Mouse (Mus musculus) liver, embryonic 14.5 days (tissue): ENCODE measurements around the gene Lrrc8d. TPM values are rescaled to one million over a fixed set of nuclear protein-coding genes. Genes with fewer than 3 reads are reported as not detected.

ENCODE experiments used
- ATAC-seq: fragments of 200-750 bp; cut with Nextera tagmentation; 2 replicates; pipeline ENCODE4 v1.8.0; 2017; ENCODE audit warnings: moderate number of reproducible peaks, mild to moderate bottlenecking, moderate library complexity; ENCODE audit not compliant: insufficient read depth
- DNase-seq, 3 experiments: peaks; one replicate each; pipeline ENCODE4 v3.0.0-alpha.2; 2012 to 2013; ENCODE audit warnings: low read depth in 3 of 3, low spot score in 3 of 3
- H3K27ac ChIP-seq: fragments of 300-500 bp; sonication (generic); 2 replicates; pipeline ENCODE4 v1.5.1; 2014; ENCODE audit warnings: moderate library complexity, mild to moderate bottlenecking, control low read depth, inconsistent platforms
- H3K27me3 ChIP-seq: fragments of 300-500 bp; sonication (generic); 2 replicates; pipeline ENCODE4 v1.6.1; 2014; ENCODE audit warnings: mild to moderate bottlenecking, low read length, moderate library complexity; ENCODE audit not compliant: control insufficient read depth, insufficient read depth
- H3K36me3 ChIP-seq: fragments of 300-500 bp; sonication (generic); replicated peaks from 2 replicates; pipeline ENCODE4 v1.6.1; 2014; ENCODE audit warnings: low read depth; ENCODE audit not compliant: control insufficient read depth, insufficient read depth
- H3K4me1 ChIP-seq, 2 experiments: fragments of 200-500 bp in 1 of 2; fragments of 300-500 bp in 1 of 2; sonication (generic) in 1 of 2; replicated peaks; 2 replicates each; pipeline ENCODE4 v1.6.1; 2012 to 2014; ENCODE audit warnings: antibody characterized with exemption in 1 of 2, inconsistent platforms in 1 of 2, low read length in 1 of 2; ENCODE audit not compliant: control insufficient read depth in 2 of 2, insufficient read depth in 2 of 2
- H3K4me2 ChIP-seq: fragments of 300-500 bp; sonication (generic); 2 replicates; pipeline ENCODE4 v1.6.1; 2014; ENCODE audit warnings: low read depth, mild to moderate bottlenecking, control low read depth, moderate library complexity
- H3K4me3 ChIP-seq, 2 experiments: fragments of 200-500 bp in 1 of 2; fragments of 300-500 bp in 1 of 2; sonication (generic) in 1 of 2; 2 replicates each; pipeline ENCODE4 v1.5.1; 2012 to 2014; ENCODE audit warnings: low read depth in 2 of 2, low read length in 2 of 2, mild to moderate bottlenecking in 2 of 2, control low read depth in 1 of 2, inconsistent platforms in 1 of 2, moderate library complexity in 1 of 2; ENCODE audit not compliant: insufficient read depth in 1 of 2
- H3K9ac ChIP-seq: fragments of 300-500 bp; sonication (generic); replicated peaks from 2 replicates; pipeline ENCODE4 v1.6.1; 2014; ENCODE audit warnings: mild to moderate bottlenecking, control low read depth, moderate library complexity
- H3K9me3 ChIP-seq: fragments of 300-500 bp; sonication (generic); 2 replicates; pipeline ENCODE4 v1.6.1; 2016; ENCODE audit warnings: low read length, mixed read lengths; ENCODE audit not compliant: control insufficient read depth
- CTCF ChIP-seq: IDR thresholded peaks from 2 replicates; pipeline ENCODE4 v1.5.1; 2016; ENCODE audit warnings: antibody characterized with exemption, low read depth, control low read depth
- EP300 ChIP-seq: IDR thresholded peaks from 2 replicates; pipeline ENCODE4 v1.6.1; 2016; ENCODE audit warnings: antibody characterized with exemption, low read depth
- WGBS: fragments of 180-500 bp; shearing (Covaris S2); extraction: QIAGEN DNeasy Blood & Tissue Kit; methylation state at CpG from one replicate; pipeline ENCODE4 v1.1.7; 2014; ENCODE audit not compliant: insufficient replicate concordance; 5-methylcytosine and 5-hydroxymethylcytosine counted together
- polyA plus RNA-seq, 2 experiments: library from polyadenylated mRNA; depleted of rRNA in 1 of 2; stranded (reverse) in 1 of 2; unstranded in 1 of 2; fragments of >200 nt; fragmentation: Nextera tagmentation in 1 of 2; extraction: Ambion mirVana in 1 of 2; gene quantifications; 2 replicates each; pipeline versions ENCODE4 v1.2.1 to v1.2.3; 2012 to 2014

The Lrrc8d gene
- polyA plus RNA-seq, 2 experiments: 3.3 to 7.8 TPM

DNA sequence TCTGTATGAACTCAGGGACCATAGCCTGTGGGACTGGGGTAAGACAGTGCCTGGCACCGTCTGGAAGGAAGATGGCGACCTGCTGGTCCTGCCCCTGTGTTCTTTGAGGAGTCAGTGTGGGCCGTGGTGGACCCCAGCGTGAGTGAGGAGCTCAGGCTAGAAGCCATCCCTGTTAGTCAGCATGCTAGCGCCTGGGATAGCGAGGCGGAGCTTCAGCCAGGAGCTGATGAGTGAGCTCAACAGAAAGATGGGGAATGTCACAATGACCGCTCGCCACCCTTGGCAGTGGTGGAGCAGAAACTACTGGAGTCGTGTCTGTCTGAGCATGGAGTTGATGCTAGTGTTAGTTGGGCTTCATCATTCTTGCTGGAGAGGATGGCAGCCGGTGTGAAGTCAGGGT lies 109.3 kb downstream of the Lrrc8d start:
- Histone ChIP-seq H3K4me1 (peaks cover 0 to 7% of the 10 kb centered on the region in 2 experiments; a peak in 2 of 4 replicates), H3K9ac (no peak overlapping the region), H3K27ac (no peak overlapping the region), H3K9me3 (no peaks in the 10 kb centered on the region), H3K36me3 (peaks cover 10% of the 10 kb centered on the region), H3K4me3 (no peak overlapping the region), H3K4me2 (no peak overlapping the region), H3K27me3 (no peaks in the 10 kb centered on the region)
- 75% methylated on average over 11 of the region's 11 CpGs for WGBS
- DNase-seq (no peak), ATAC-seq (no peak)
- TF ChIP-seq CTCF: no peak
- TF ChIP-seq EP300: no peak

GRCm38 (mm10) chr5:105813036-105813435 lies 113.3 kb downstream of the Lrrc8d start:
- peaks cover 10% of the 10 kb centered on the region for H3K36me3 ChIP-seq
- 86% methylated on average over 14 of the region's 14 CpGs for WGBS
- H3K4me1 ChIP-seq: peaks cover 0 to 5% of the 10 kb centered on the region in 2 experiments; a peak in 2 of 4 replicates
- no peak overlapping the region for H3K27ac ChIP-seq
- H3K9me3 ChIP-seq: no peaks in the 10 kb centered on the region
- no peak overlapping the region for H3K9ac ChIP-seq
- ATAC-seq (no peak), DNase-seq (no peak)
- no peak overlapping the region for H3K4me3 ChIP-seq
- H3K4me2 ChIP-seq: no peak overlapping the region
- H3K27me3 ChIP-seq: no peaks in the 10 kb centered on the region
- TF ChIP-seq EP300 (no peak), CTCF (no peak)

- no peak for DNase-seq
- no peak for TF ChIP-seq EP300
- no peak for TF ChIP-seq CTCF
- no peak for ATAC-seq
- Histone ChIP-seq H3K4me3 (no peak overlapping the region), H3K27me3 (no peaks in the 10 kb centered on the region), H3K4me2 (no peak overlapping the region), H3K4me1 (peaks cover 0 to 5% of the 10 kb centered on the region in 2 experiments; a peak in 2 of 4 replicates), H3K9ac (no peak overlapping the region), H3K36me3 (peaks cover 10% of the 10 kb centered on the region), H3K27ac (no peak overlapping the region), H3K9me3 (no peaks in the 10 kb centered on the region)
- 76% methylated on average over 10 of the region's 10 CpGs for WGBS
Observed at GRCm38 (mm10) chr5:105813974-105814373, 114.2 kb downstream of the Lrrc8d start.

- H3K27me3 ChIP-seq: no peaks in the 10 kb centered on the region
- no peak for TF ChIP-seq EP300
- no peak for TF ChIP-seq CTCF
- DNase-seq: no peak
Observed at GRCm38 (mm10) chr5:105816118-105816517, 116.3 kb downstream of the Lrrc8d start.

DNA sequence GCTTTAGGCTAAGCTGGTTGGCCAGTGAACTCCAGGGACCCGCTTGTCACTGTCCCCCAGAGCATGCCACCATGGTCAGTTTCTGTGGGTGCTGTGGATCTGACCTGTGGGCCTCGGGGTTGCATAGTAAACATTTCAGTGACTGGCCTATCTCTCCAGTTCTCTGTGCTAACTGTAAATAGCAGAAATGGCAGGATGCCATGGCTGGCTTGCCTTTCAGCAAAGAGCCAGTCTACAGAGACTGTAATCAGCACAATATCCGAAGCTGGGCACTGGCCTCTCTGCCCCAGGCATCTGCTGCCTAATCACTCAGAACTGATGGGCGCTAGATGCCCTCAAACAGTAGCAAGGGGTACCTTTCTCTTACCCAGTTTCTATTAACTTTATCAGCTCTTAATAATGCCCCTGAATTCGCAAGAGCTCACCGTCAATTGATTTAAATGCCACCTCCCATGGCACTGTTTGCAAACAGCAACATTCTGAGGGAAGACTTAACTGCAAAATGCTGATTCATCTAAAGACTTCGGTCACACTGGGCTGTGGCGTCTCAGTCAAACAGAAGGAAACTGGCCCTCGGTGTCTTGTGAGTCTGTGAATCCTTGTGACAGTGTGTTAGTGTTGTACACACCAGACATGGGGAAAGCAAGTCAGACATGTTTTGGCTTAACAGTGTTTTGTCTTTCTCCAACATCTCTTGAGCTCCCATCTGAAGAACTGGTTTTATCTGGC lies 117.6 kb downstream of the Lrrc8d start:
- no peaks in the 10 kb centered on the region for H3K27me3 ChIP-seq
- no peak overlapping the region for H3K9ac ChIP-seq
- H3K4me3 ChIP-seq: no peak overlapping the region
- no peak for DNase-seq
- no peaks in the 10 kb centered on the region for H3K9me3 ChIP-seq
- TF ChIP-seq EP300 (no peak), CTCF (no peak)
- H3K36me3 ChIP-seq: peaks cover 4% of the 10 kb centered on the region
- 53% methylated on average over 9 of the region's 9 CpGs for WGBS
- ATAC-seq: no peak
- H3K4me2 ChIP-seq: no peak overlapping the region
- H3K27ac ChIP-seq: no peak overlapping the region
- H3K4me1 ChIP-seq: peaks cover 0 to 5% of the 10 kb centered on the region in 2 experiments; a peak in 2 of 4 replicates

More at GRCm38 (mm10) chr5:105816118-105816517, 116.3 kb downstream of the Lrrc8d start:
- Histone ChIP-seq H3K27ac (no peak overlapping the region), H3K9ac (no peak overlapping the region), H3K36me3 (peaks cover 10% of the 10 kb centered on the region), H3K9me3 (no peaks in the 10 kb centered on the region), H3K4me1 (peaks cover 0 to 5% of the 10 kb centered on the region in 2 experiments; a peak in 2 of 4 replicates), H3K4me3 (no peak overlapping the region), H3K4me2 (no peak overlapping the region)
- ATAC-seq: no peak
- 83% methylated on average over 14 of the region's 14 CpGs for WGBS
